Mouse (Mus musculus) macrophage (primary cell): Measurements from ENCODE around the gene Gm49425. TPM values are rescaled to one million over a fixed set of nuclear protein-coding genes. Genes with fewer than 3 reads are reported as not detected.
"Not testable (repeated sequence)": the region's sequence is repeated elsewhere in the genome, so short reads cannot be mapped to it uniquely, and the experiment has no call there.

Experiments
- H3K27ac ChIP-seq: fragments of 350-480 bp; formaldehyde crosslinking; 2 replicates; pipeline ENCODE4 v1.9.0; 2021
- H3K36me3 ChIP-seq: fragments of 350-480 bp; formaldehyde crosslinking; 2 replicates; pipeline ENCODE4 v1.9.0; 2021; ENCODE audit errors: inconsistent target
- H3K4me3 ChIP-seq: fragments of 350-480 bp; formaldehyde crosslinking; 2 replicates; pipeline ENCODE4 v1.9.0; 2021; ENCODE audit errors: inconsistent target
- H3K79me2 ChIP-seq: fragments of 350-480 bp; formaldehyde crosslinking; 2 replicates; pipeline ENCODE4 v1.9.0; 2021; ENCODE audit errors: inconsistent target
- WGBS: methylation state at CpG from one replicate; pipeline ENCODE4 v1.1.7; 2026; ENCODE audit warnings: inconsistent platforms; ENCODE audit not compliant: missing documents; 5-methylcytosine and 5-hydroxymethylcytosine counted together
- polyA plus RNA-seq: library from polyadenylated mRNA; stranded (reverse); fragments of 250-400 nt; gene quantifications from 3 replicates; pipeline ENCODE4 v1.2.4, GENCODE M21; 2018; ENCODE audit warnings: inconsistent platforms
- total RNA-seq, 78 experiments: library from RNA; depleted of rRNA; stranded (reverse); fragments of 250-400 nt; gene quantifications; 1 replicate in 9 of 78; 2 replicates in 24 of 78; 3 replicates in 43 of 78; 4 replicates in 2 of 78; pipeline ENCODE4 v1.2.4; 2018; ENCODE audit warnings: inconsistent platforms in 56 of 78

Gm49425 gene
- not detected for total RNA-seq (2018; cell fraction: chromatin; rRNA removed)
- total RNA-seq (2018; cell fraction: cytosol; rRNA removed): not detected
- not detected for total RNA-seq (2018; cell fraction: nucleus; rRNA removed)
- not detected in 3 replicates for polyA plus RNA-seq

DNA sequence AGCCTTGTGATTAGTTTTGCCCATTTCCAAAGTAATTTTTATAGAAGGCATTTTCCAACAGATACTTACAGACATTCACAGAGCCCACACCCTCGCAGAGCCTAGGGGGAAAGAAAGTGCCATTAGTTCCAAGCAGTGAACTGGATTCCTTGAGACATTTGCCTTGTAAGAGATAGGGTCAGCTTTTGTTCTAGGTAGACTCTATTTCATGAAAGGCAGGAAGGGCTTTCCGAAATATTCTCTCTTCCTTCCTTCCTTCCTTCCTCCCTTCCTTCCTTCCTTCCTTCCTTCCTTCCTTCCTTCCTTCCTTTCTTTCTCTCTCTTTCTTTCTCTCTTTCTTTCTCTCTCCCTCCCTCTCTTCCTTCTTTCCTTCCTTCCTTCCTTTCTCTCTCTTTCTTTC, at the start of gene Gm49425:
Gene Gm49425 (minus strand): TSS at position 101 of the 400 bp plus-strand sequence.
- WGBS: 80% methylated on average over 1 of the region's 2 CpGs
- not testable (repeated sequence) for H3K4me3 ChIP-seq, H3K27ac ChIP-seq, H3K79me2 ChIP-seq, H3K36me3 ChIP-seq

- Histone ChIP-seq H3K36me3 (no peaks in the 10 kb centered on the region), H3K27ac (no peak within 1 kb of the TSS), H3K79me2 (no peaks in the 10 kb centered on the region), H3K4me3 (no peak within 1 kb of the TSS)
- WGBS: 55% methylated on average over 5 of the region's 5 CpGs
Measured at GRCm38 (mm10) chr15:101562850-101563249, 45.8 kb upstream of the Gm49425 start, which contains the start of gene Krt90. TSS of gene Krt90 (minus strand) at chr15:101562950.

GRCm38 (mm10) chr15:101558034-101558646, 41.1 kb upstream of the Gm49425 start:
- H3K36me3 ChIP-seq: no peaks in the 10 kb centered on the region
- no peak overlapping the region for H3K4me3 ChIP-seq
- H3K27ac ChIP-seq: no peak overlapping the region
- WGBS: 12% methylated on average over 7 of the region's 7 CpGs
- no peaks in the 10 kb centered on the region for H3K79me2 ChIP-seq

DNA sequence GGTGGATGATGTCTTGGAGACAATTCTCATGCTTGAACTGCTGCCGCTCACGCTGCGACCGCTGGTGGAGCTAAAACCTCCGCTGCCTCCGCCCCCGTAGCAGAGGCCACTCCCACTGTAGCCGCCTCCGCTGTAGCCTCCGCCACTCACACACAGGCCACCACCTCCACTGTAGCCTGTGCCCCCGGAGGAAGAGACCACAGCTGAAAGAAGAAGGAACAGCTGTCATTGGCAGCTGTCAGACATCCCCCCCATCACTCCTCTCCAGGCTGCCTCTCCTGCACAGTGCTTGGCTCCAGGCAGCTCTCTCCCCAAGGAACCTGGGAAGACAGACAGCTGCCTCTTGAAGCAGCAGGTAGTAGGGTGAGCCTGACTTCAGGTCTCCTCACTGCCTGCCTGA, 36.1 kb upstream of the Gm49425 start:
- Histone ChIP-seq H3K36me3 (no peaks in the 10 kb centered on the region), H3K27ac (no peak overlapping the region), H3K79me2 (no peaks in the 10 kb centered on the region), H3K4me3 (no peak overlapping the region)
- WGBS: 2% methylated on average over 11 of the region's 11 CpGs

DNA sequence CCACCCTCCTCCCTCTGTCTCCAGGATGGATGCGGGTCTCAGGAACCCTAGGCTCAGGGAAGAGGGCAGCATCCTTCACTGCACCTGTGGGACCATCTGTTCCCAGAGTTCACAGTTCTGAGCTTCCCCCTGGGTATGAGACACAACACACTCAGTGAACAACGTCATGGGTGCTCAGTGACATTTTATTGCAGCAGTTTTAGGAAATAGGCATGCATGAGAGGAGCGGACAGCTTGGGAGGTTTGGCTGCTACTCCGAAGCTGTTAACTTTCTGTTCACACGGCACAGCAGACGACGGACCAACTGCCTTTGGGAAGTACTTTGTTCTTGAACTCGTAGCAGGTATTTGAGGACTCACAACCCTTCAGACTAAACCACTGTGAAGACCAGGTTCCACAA, 35.1 kb upstream of the Gm49425 start:
- no peaks in the 10 kb centered on the region for H3K36me3 ChIP-seq
- no peak overlapping the region for H3K4me3 ChIP-seq
- WGBS: 70% methylated on average over 7 of the region's 8 CpGs

DNA sequence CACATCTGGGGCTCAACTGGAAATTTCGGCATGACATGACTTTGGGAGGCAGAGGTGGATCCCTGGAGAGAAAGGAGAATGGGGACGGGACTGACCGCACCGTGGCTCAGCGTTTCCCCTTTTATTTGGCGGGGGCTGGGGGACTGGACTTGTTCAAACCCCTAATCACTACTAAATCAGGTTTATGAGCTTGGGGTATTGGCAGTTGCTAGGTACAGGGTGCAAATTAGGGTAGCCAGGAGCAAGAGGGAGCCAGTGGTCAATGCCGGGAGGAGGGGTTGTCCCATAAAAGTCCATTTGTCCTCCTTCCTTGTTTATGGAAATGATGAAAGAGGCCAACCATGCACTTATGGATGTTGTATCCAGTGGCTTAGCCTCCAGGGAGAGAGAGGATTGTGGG, 33.5 kb upstream of the Gm49425 start, which contains the start of gene Krt82:
Gene Krt82 (minus strand): TSS at position 101 of the 400 bp plus-strand sequence.
- H3K4me3 ChIP-seq: no peak within 1 kb of the TSS
- 76% methylated on average over 5 of the region's 7 CpGs for WGBS
- no peaks in the 10 kb centered on the region for H3K79me2 ChIP-seq
- no peaks in the 10 kb centered on the region for H3K36me3 ChIP-seq
- H3K27ac ChIP-seq: no peak within 1 kb of the TSS

More for the DNA sequence above, 35.1 kb upstream of the Gm49425 start:
- H3K79me2 ChIP-seq: no peaks in the 10 kb centered on the region
- H3K27ac ChIP-seq: no peak overlapping the region

- Histone ChIP-seq H3K79me2 (no peaks in the 10 kb centered on the region), H3K4me3 (no peak overlapping the region), H3K36me3 (no peaks in the 10 kb centered on the region), H3K27ac (no peak overlapping the region)
- 64% methylated on average over 3 of the region's 3 CpGs for WGBS
Measured at GRCm38 (mm10) chr15:101544478-101544877, 27.4 kb upstream of the Gm49425 start.

- no peak overlapping the region for H3K27ac ChIP-seq
- WGBS: 63% methylated on average over 9 of the region's 9 CpGs
- H3K36me3 ChIP-seq: no peaks in the 10 kb centered on the region
- H3K79me2 ChIP-seq: no peaks in the 10 kb centered on the region
- no peak overlapping the region for H3K4me3 ChIP-seq
Measured at GRCm38 (mm10) chr15:101542543-101542942, 25.5 kb upstream of the Gm49425 start.

GRCm38 (mm10) chr15:101538580-101538900, 21.5 kb upstream of the Gm49425 start:
- Histone ChIP-seq H3K4me3 (no peak overlapping the region), H3K79me2 (no peaks in the 10 kb centered on the region), H3K27ac (no peak overlapping the region), H3K36me3 (no peaks in the 10 kb centered on the region)
- 74% methylated on average over 4 of the region's 4 CpGs for WGBS

DNA sequence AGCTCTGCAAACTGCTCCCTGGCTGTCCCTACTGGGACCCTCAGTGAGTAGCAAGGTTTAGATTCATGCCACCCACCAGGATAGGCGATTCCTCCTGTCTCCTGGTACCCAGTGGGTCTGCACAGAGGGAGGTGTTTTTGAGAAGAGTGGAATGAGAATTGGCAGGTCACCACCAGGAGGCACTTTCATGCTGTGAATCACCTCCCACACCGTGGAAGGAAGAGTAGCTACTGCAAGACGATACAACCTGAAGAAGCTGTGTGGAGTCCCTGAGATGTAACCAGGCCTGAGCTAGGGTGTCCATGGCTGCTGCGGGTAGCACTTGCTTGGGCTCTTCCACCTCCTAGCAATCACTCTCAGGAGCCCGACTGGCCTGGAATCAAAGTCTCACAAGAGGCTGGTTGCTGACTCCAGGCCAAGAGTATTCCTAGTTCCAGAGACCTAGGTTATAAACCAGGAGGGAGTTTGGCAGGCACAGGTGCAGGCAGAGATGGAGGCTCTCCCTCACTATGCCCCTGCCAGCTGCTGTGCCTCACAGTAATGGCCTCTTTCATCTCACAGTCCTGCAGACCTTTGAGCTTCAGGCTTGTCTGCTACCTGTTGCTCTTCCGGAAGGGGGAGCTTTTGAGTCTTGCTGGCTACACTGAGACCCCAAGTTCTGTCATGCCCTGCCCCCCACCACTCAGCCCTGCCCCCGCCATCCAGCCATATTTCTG, 21.0 kb upstream of the Gm49425 start:
- no peaks in the 10 kb centered on the region for H3K79me2 ChIP-seq
- no peaks in the 10 kb centered on the region for H3K36me3 ChIP-seq
- WGBS: 47% methylated on average over 7 of the region's 7 CpGs
- no peak overlapping the region for H3K4me3 ChIP-seq
- H3K27ac ChIP-seq: no peak overlapping the region

GRCm38 (mm10) chr15:101536054-101536850, 19.2 kb upstream of the Gm49425 start:
- H3K79me2 ChIP-seq: no peaks in the 10 kb centered on the region
- no peak overlapping the region for H3K4me3 ChIP-seq
- WGBS: 48% methylated on average over 9 of the region's 9 CpGs
- no peak overlapping the region for H3K27ac ChIP-seq
- no peaks in the 10 kb centered on the region for H3K36me3 ChIP-seq

GRCm38 (mm10) chr15:101532720-101533119, 15.7 kb upstream of the Gm49425 start, which contains the start of gene Krt84:
TSS of gene Krt84 (minus strand) at chr15:101532820.
- no peaks in the 10 kb centered on the region for H3K36me3 ChIP-seq
- H3K79me2 ChIP-seq: no peaks in the 10 kb centered on the region
- H3K4me3 ChIP-seq: no peak within 1 kb of the TSS
- H3K27ac ChIP-seq: no peak within 1 kb of the TSS
- WGBS: 85% methylated on average over 7 of the region's 7 CpGs

DNA sequence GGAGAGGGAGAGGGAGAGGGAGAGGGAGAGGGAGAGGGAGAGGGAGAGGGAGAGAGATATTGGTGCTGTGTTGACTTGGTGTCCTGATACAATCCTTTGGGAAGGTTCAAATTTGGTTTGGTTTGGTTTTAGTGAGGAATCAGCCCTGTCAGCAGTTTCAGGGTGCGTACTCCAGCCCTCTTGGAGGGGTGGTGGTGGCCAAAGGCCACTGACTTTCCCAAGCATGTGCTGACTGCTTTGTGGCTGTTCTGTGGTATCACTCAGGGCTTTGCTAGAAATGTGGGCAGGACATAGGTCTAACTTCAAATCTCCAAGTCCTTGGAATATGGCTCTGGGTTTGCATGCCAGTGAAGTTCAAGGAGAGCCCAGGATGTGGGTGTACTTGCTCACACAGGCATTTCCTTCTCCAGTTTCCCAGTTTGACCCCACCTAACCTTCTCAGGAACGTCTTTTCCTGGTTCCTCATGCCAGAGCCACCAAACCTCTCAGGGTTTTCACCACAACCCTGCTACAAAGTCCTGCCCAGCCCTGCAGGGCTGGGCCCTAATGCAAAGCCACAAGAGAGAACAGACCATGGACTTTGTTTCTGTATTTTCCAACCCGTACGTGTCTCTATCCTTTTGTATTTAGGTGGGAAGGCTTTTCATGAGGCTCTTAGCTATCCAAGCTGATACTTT, 5.6 kb upstream of the Gm49425 start:
- H3K36me3 ChIP-seq: no peaks in the 10 kb centered on the region
- H3K27ac ChIP-seq: no peak overlapping the region
- no peak overlapping the region for H3K4me3 ChIP-seq
- no peaks in the 10 kb centered on the region for H3K79me2 ChIP-seq
- WGBS: 68% methylated on average over 4 of the region's 4 CpGs

GRCm38 (mm10) chr15:101519792-101520191, 2.7 kb upstream of the Gm49425 start:
- Histone ChIP-seq H3K27ac (no peak overlapping the region), H3K79me2 (no peaks in the 10 kb centered on the region), H3K4me3 (no peak overlapping the region), H3K36me3 (no peaks in the 10 kb centered on the region)
- WGBS: 25% methylated on average over 2 of the region's 2 CpGs
